Mouse (Mus musculus) heart, embryonic 16.5 days (tissue): ENCODE data around the gene Adgra1. TPM values are rescaled to one million over a fixed set of nuclear protein-coding genes. Genes with fewer than 3 reads are reported as not detected.
A peak's percentile ranks its signal among the peaks of the same experiment; 100 is the strongest.

Experiments used
- ATAC-seq: fragments of 200-750 bp; cut with Nextera tagmentation; replicated peaks from 2 replicates; pipeline ENCODE4 v1.8.0; 2017; ENCODE audit warnings: moderate number of reproducible peaks; ENCODE audit not compliant: insufficient read depth, low FRiP score; ENCODE audit errors: extremely low read depth
- H3K27ac ChIP-seq: fragments of 300-500 bp; sonication (generic); 2 replicates; pipeline ENCODE4 v1.5.1; 2014; ENCODE audit warnings: mild to moderate bottlenecking, low read length, control low read depth, moderate library complexity
- H3K27me3 ChIP-seq: fragments of 300-500 bp; sonication (generic); 2 replicates; pipeline ENCODE4 v1.6.1; 2014; ENCODE audit warnings: low read length, mixed read lengths; ENCODE audit not compliant: control insufficient read depth, insufficient read depth
- H3K36me3 ChIP-seq: fragments of 300-500 bp; sonication (generic); 2 replicates; pipeline ENCODE4 v1.6.1; 2014; ENCODE audit not compliant: control insufficient read depth, insufficient read depth
- H3K4me1 ChIP-seq: fragments of 300-500 bp; sonication (generic); 2 replicates; pipeline ENCODE4 v1.6.1; 2014; ENCODE audit warnings: low read length, mixed read lengths; ENCODE audit not compliant: control insufficient read depth, insufficient read depth
- H3K4me2 ChIP-seq: fragments of 300-500 bp; sonication (generic); 2 replicates; pipeline ENCODE4 v1.6.1; 2014; ENCODE audit warnings: low read depth, mild to moderate bottlenecking, control low read depth, low read length
- H3K4me3 ChIP-seq: fragments of 300-500 bp; sonication (generic); 2 replicates; pipeline ENCODE4 v1.5.1; 2014; ENCODE audit warnings: mild to moderate bottlenecking, control low read depth, low read length
- H3K9ac ChIP-seq: fragments of 300-500 bp; sonication (generic); 2 replicates; pipeline ENCODE4 v1.6.1; 2014; ENCODE audit warnings: low read length, control low read depth
- H3K9me3 ChIP-seq: fragments of 300-500 bp; sonication (generic); replicated peaks from 2 replicates; pipeline ENCODE4 v1.6.1; 2016; ENCODE audit warnings: low read length; ENCODE audit not compliant: control insufficient read depth
- WGBS: fragments of 180-500 bp; shearing (Covaris S2); extraction: QIAGEN DNeasy Blood & Tissue Kit; methylation state at CpG from one replicate; pipeline ENCODE4 v1.1.7; 2014; 5-methylcytosine and 5-hydroxymethylcytosine counted together
- polyA plus RNA-seq: library from polyadenylated mRNA; unstranded; fragments of >200 nt; fragmentation: Nextera tagmentation; extraction: Ambion mirVana; gene quantifications from 2 replicates; pipeline ENCODE4 v1.2.1, GENCODE M21; 2015

The Adgra1 gene
- polyA plus RNA-seq, 1 experiment from 2014 or later = not detected

- no peaks in the 10 kb centered on the region for H3K4me1 ChIP-seq
- no peaks in the 10 kb centered on the region for H3K36me3 ChIP-seq
- ATAC-seq = no peak; the same call in 1 of the 2 replicates
- H3K27ac ChIP-seq = no peak overlapping the region
- no peak overlapping the region for H3K4me3 ChIP-seq
- no peak overlapping the region for H3K4me2 ChIP-seq
- H3K9me3 ChIP-seq = no peaks in the 10 kb centered on the region
- H3K27me3 ChIP-seq = peaks cover 18% of the 10 kb centered on the region; the same call in 1 of the 2 replicates
- H3K9ac ChIP-seq = no peak overlapping the region
- 70% methylated on average over 5 of the region's 5 CpGs for WGBS
These were observed 74.2 kb downstream of the Adgra1 start for GRCm38 (mm10) chr7:139908176-139908575.

DNA sequence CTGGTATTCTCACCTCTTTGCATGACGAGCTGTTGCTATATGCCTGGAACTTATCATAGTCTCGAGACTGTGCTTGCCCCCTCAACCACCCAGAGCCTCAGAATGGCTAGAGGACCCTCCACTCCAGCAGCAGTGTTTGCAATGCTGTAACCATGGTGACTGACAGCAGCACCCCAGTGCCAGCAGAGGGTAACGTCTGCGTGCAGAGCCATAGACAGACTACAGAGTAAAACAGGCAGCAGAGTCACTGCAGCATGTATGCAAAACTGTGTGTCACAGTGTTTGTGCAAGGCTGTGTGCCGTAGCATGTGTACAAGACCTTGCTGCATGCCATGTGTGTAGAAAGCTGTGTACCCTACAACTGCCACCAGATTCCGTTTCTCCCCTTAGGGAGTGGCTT is 75.5 kb downstream of the Adgra1 start:
- Histone ChIP-seq H3K9ac (no peak overlapping the region), H3K27me3 (peaks cover 27% of the 10 kb centered on the region), H3K36me3 (no peaks in the 10 kb centered on the region), H3K4me1 (no peaks in the 10 kb centered on the region), H3K9me3 (no peaks in the 10 kb centered on the region), H3K4me2 (no peak overlapping the region), H3K4me3 (no peak overlapping the region), H3K27ac (no peak overlapping the region)
- no peak for ATAC-seq
- WGBS = 40% methylated on average over 6 of the region's 6 CpGs

DNA sequence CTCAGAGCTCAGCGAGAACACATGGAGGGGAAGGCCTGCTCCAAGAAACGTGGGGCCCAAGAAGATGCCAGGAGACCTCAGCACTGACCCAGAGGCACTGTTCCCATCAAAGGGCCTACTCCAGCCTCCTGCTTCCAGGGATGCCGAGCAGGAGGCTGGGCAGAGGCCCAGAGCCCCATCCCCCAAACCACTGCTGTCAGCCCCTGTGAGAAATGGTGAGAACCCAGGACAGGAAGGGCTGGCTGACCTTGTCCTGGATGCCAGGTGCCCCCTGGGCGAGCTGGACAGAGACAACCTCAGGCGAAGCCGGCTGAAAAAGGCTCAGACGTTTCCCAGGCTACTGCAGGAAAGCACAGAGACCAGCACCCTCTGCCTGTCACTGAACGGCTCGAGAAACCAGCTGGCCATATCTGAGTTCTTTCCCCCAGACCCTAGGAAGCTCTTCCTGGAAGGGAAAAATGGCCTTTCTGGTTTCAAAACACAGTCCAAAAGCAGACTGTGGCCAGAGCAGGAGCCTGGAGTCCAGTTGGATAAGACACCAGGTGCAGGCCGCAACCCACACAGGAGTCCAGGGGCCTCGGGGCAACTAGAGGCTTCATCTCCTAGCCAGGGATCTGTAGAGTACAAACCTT is 76.3 kb downstream of the Adgra1 start:
- no peaks in the 10 kb centered on the region for H3K9me3 ChIP-seq
- no peak overlapping the region for H3K4me2 ChIP-seq
- no peaks in the 10 kb centered on the region for H3K4me1 ChIP-seq
- H3K27me3 ChIP-seq = peaks cover 33% of the 10 kb centered on the region
- ATAC-seq = no peak
- no peaks in the 10 kb centered on the region for H3K36me3 ChIP-seq
- H3K4me3 ChIP-seq = no peak overlapping the region
- 55% methylated on average over 11 of the region's 11 CpGs for WGBS
- H3K27ac ChIP-seq = no peak overlapping the region
- H3K9ac ChIP-seq = no peak overlapping the region

DNA sequence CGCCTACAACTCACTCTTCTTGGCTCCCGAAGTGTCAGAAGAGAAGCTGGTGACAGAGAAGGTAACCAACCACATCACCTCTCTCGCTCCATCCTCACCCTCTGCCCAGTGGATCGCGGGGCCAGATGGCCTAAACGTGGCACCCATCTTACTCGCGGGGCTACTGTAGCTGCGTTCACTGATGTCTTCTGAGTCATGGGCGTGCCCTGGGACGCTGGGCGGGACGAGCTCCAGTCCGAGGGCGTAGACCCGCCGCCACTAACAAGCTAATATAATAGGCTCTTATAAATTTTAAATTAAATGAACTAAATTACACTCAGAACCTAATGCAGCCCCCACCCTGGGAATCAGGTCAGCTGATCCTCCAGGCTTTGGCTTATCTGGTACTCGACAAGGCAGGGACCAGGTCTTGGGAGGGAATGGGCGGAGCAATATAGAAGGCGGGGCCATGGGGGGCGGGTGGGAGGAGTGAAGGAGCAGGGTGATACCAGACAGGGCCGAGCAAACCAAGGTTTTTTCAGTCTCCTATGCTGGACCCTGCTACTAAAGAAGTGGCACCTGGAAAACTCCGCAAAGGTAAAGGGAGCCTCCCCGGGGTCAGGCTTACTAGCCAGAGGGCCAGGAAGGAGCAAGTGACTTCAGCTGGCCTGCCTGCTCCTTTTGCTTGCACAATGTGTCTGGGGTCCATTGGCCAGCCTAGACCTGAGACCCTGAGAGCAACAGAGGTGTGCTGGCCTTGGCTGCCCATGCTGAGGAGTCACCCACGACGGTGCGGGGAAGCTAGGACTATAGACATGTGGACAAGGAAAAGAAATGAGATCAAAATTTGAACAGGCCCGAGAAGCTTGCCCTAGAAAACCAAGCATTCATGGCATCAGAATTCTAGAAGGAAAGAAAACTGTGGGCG is 80.4 kb downstream of the Adgra1 start:
- Histone ChIP-seq H3K4me3 (peak overlapping the region; percentile 33), H3K27me3 (peaks cover 40% of the 10 kb centered on the region)
- WGBS = 10% methylated on average over 29 of the region's 29 CpGs

GRCm38 (mm10) chr7:139915646-139916257 is 81.8 kb downstream of the Adgra1 start:
- Histone ChIP-seq H3K27me3 (peaks cover 46% of the 10 kb centered on the region), H3K4me1 (peaks cover 3% of the 10 kb centered on the region; the same call in 1 of the 2 replicates), H3K4me2 (peak overlapping the region; percentile 10; the same call in 1 of the 2 replicates), H3K9ac (no peak overlapping the region), H3K36me3 (no peaks in the 10 kb centered on the region), H3K9me3 (no peaks in the 10 kb centered on the region), H3K27ac (no peak overlapping the region), H3K4me3 (no peak overlapping the region)
- 6% methylated on average over 14 of the region's 14 CpGs for WGBS
- no peak for ATAC-seq

More for the DNA sequence above, 80.4 kb downstream of the Adgra1 start:
- peak; percentile 12; the same call in 1 of the 2 replicates for ATAC-seq
- Histone ChIP-seq H3K9ac (no peak overlapping the region), H3K9me3 (no peaks in the 10 kb centered on the region), H3K4me1 (peaks cover 3% of the 10 kb centered on the region; the same call in 1 of the 2 replicates), H3K27ac (no peak overlapping the region), H3K4me2 (peak overlapping the region; percentile 48), H3K36me3 (no peaks in the 10 kb centered on the region)

DNA sequence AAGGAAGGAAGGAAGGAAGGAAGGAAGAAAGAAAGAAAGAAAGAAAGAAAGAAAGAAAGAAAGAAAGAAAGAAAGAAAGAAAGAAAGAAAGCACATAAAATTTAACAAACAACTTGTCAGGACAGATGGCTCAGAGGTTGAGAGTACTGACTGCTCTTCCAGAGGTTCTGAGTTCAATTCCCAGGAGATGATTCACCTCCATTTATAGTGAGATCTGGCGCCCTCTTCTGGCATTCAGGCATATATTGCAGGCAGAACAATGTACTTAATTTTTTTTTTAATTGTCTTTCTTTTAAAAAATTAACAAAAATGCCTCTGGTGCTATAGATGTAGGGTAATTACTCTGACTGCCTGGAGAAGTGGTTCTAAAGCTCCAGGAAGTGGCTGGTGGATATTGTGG is 82.4 kb downstream of the Adgra1 start:
- WGBS = 0% methylated on average over 1 of the region's 1 CpGs
- no peak overlapping the region for H3K4me2 ChIP-seq
- no peak overlapping the region for H3K9ac ChIP-seq
- peaks cover 3% of the 10 kb centered on the region; the same call in 1 of the 2 replicates for H3K4me1 ChIP-seq
- no peak for ATAC-seq
- H3K36me3 ChIP-seq = no peaks in the 10 kb centered on the region
- no peak overlapping the region for H3K4me3 ChIP-seq
- peaks cover 46% of the 10 kb centered on the region for H3K27me3 ChIP-seq
- H3K9me3 ChIP-seq = no peaks in the 10 kb centered on the region
- H3K27ac ChIP-seq = no peak overlapping the region

DNA sequence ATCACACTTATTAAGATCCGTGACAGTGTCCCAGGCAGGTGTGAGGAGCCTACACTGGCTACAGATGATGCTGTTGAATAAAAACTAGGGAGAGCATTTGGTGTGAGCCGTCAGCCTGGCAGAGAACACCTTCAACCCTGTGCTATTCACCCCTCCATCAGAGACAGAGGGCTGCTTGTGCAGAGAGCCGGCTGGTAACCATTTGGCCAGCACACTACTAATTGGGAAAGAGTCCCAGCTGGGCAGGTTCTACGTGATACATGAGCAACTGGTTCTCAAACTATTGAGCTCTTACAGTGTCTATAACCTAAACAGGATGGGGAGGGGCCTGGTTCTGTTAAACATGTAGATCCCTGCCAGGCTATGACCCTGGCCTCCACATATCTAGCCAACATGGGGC is 84.3 kb downstream of the Adgra1 start:
- no peaks in the 10 kb centered on the region for H3K9me3 ChIP-seq
- no peak overlapping the region for H3K4me3 ChIP-seq
- H3K27me3 ChIP-seq = peaks cover 42% of the 10 kb centered on the region
- H3K9ac ChIP-seq = no peak overlapping the region
- H3K36me3 ChIP-seq = no peaks in the 10 kb centered on the region
- H3K4me2 ChIP-seq = no peak overlapping the region
- H3K27ac ChIP-seq = no peak overlapping the region
- ATAC-seq = no peak
- 70% methylated on average over 4 of the region's 4 CpGs for WGBS
- H3K4me1 ChIP-seq = peaks cover 3% of the 10 kb centered on the region; the same call in 1 of the 2 replicates
